8 mouse cellular contexts compared by ENCODE assay signal in genomic region chr8:76898721-76899410, GRCm38 (mm10). TPM values are rescaled to one million over a fixed set of nuclear protein-coding genes. Genes with fewer than 3 reads are reported as not detected.
DNase-seq lines count a peak whose midpoint lies in the region; ATAC-seq and TF ChIP-seq lines count a peak whose summit lies in the region.

No protein-coding gene starts in this region.

- H3K4me1 ChIP-seq in forebrain, embryonic 13.5 days = peaks cover 27% of the 10 kb centered on the region
- H3K4me1 ChIP-seq in heart, postnatal 0 days (ENCODE audit: control insufficient read depth, insufficient read depth) = peaks cover 5% of the 10 kb centered on the region; the same call in 1 of the 2 replicates
- H3K4me1 ChIP-seq in neural tube, embryonic 14.5 days (ENCODE audit: control insufficient read depth, insufficient read depth, low read length) = peaks cover 9% of the 10 kb centered on the region; the same call in 1 of the 2 replicates

- under 1% methylated on average over 34 of the region's 60 CpGs for WGBS in forebrain, embryonic 13.5 days
- WGBS in heart, postnatal 0 days = under 1% methylated on average over 40 of the region's 60 CpGs
- under 1% methylated on average over 38 of the region's 60 CpGs for WGBS in neural tube, embryonic 14.5 days

- peaks cover 56% of the 10 kb centered on the region for H3K27me3 ChIP-seq in forebrain, embryonic 13.5 days
- H3K27me3 ChIP-seq in heart, postnatal 0 days (ENCODE audit: control insufficient read depth, insufficient read depth, low read length) = no peaks in the 10 kb centered on the region
- H3K27me3 ChIP-seq in neural tube, embryonic 14.5 days (ENCODE audit: control insufficient read depth, insufficient read depth, low read length) = peaks cover 17% of the 10 kb centered on the region; the same call in 1 of the 2 replicates

- peak overlapping the region; percentile 72 for H3K4me3 ChIP-seq in forebrain, embryonic 13.5 days
- peak overlapping the region; percentile 71 for H3K4me3 ChIP-seq in heart, postnatal 0 days (ENCODE audit: low read depth, low read length)
- peak overlapping the region; percentile 67 for H3K4me3 ChIP-seq in neural tube, embryonic 14.5 days (ENCODE audit: low read depth, low read length)

- no peak overlapping the region for H3K27ac ChIP-seq in forebrain, embryonic 13.5 days
- peak overlapping the region; percentile 75 for H3K27ac ChIP-seq in heart, postnatal 0 days (ENCODE audit: low read depth)
- no peak overlapping the region for H3K27ac ChIP-seq in neural tube, embryonic 14.5 days (ENCODE audit: low read depth, low read length)

- no peaks in the 10 kb centered on the region for H3K9me3 ChIP-seq in forebrain, embryonic 13.5 days (replicated peaks)
- H3K9me3 ChIP-seq in heart, postnatal 0 days (replicated peaks; ENCODE audit: control insufficient read depth, low read length) = no peaks in the 10 kb centered on the region
- no peaks in the 10 kb centered on the region for H3K9me3 ChIP-seq in neural tube, embryonic 14.5 days (ENCODE audit: control insufficient read depth, low read length)

- no peak for TF ChIP-seq EP300 in heart, postnatal 0 days (IDR thresholded peaks at IDR 0.05; ENCODE audit: low read depth)

- no peaks in the 10 kb centered on the region for H3K36me3 ChIP-seq in forebrain, embryonic 13.5 days (ENCODE audit: poor library complexity, severe bottlenecking)
- no peaks in the 10 kb centered on the region for H3K36me3 ChIP-seq in heart, postnatal 0 days (replicated peaks; ENCODE audit: control insufficient read depth, insufficient read depth, low read length)
- H3K36me3 ChIP-seq in neural tube, embryonic 14.5 days (ENCODE audit: control insufficient read depth, insufficient read depth, low read length) = no peaks in the 10 kb centered on the region

- ATAC-seq in forebrain, embryonic 13.5 days = peak; percentile 29
- peak; percentile 61 for ATAC-seq in heart, postnatal 0 days (ENCODE audit: insufficient read depth, low read depth)
- ATAC-seq in neural tube, embryonic 14.5 days (ENCODE audit: low read depth) = peak; percentile 53

- DNase-seq in CD4-positive, CD25-positive, alpha-beta regulatory T cell, adult 2 months (ENCODE audit: low read depth, low spot score) = peak; percentile 79
- DNase-seq in brain, adult 2 months (ENCODE audit: low read depth, low spot score) = peak; percentile 82
- DNase-seq in heart, postnatal 0 days (ENCODE audit: low spot score) = peak; percentile 80
- DNase-seq in kidney, postnatal 25 days = peak; percentile 70 to 88
- DNase-seq in lung, adult 18-20 months = peak; percentile 79 to 85
- peak; percentile 43 for DNase-seq in thymus, postnatal 14 days

- peak overlapping the region; percentile 100 for H3K4me2 ChIP-seq in forebrain, embryonic 13.5 days
- peak overlapping the region; percentile 99 for H3K4me2 ChIP-seq in heart, postnatal 0 days (ENCODE audit: low read depth, low read length)
- peak overlapping the region; percentile 100 for H3K4me2 ChIP-seq in neural tube, embryonic 14.5 days (ENCODE audit: low read depth, low read length)

- peak overlapping the region; percentile 68 for H3K9ac ChIP-seq in forebrain, embryonic 13.5 days
- H3K9ac ChIP-seq in heart, postnatal 0 days (replicated peaks; ENCODE audit: low read depth, low read length) = peak overlapping the region; percentile 70
- peak overlapping the region; percentile 61 for H3K9ac ChIP-seq in neural tube, embryonic 14.5 days (replicated peaks; ENCODE audit: low read depth, low read length)

- peak; percentile 22; the same call in 1 of the 2 replicates for TF ChIP-seq CTCF in heart, postnatal 0 days (IDR thresholded peaks at IDR 0.05; ENCODE audit: low read depth)

RNA-seq across cellular contexts. Expression of gene Nr3c2, which starts 0.4 kb away (rescaled TPM):
- polyA plus RNA-seq in forebrain, embryonic 13.5 days (2015; fragmentation: Nextera tagmentation; extraction: Ambion mirVana) = 0.90 and 1.2 TPM in 2 replicates
- total RNA-seq in heart, postnatal 0 days (2014; rRNA removed; ENCODE audit: low replicate concordance) = 8.2 and 10.8 TPM in 2 replicates
- polyA plus RNA-seq in heart, postnatal 0 days (2015; fragmentation: Nextera tagmentation; extraction: Ambion mirVana) = 7.6 and 8.2 TPM in 2 replicates
- 6.6 and 7.7 TPM in 2 replicates for polyA plus RNA-seq in neural tube, embryonic 14.5 days (2014; fragmentation: Nextera tagmentation; extraction: Ambion mirVana)
